Mouse (Mus musculus): Measurements from ENCODE around the gene Tm9sf4. TPM values are rescaled to one million over a fixed set of nuclear protein-coding genes. Genes with fewer than 3 reads are reported as not detected.

Tm9sf4 gene
- total RNA-seq, 2 experiments from 2014 or later: 101 to 106 TPM

- DNase-seq (ENCODE audit: low spot score in 2 of 2): no peak
Measured at GRCm38 (mm10) chr2:153256604-153257003, 95.5 kb downstream of the Tm9sf4 start.

GRCm38 (mm10) chr2:153259030-153259863 lies 98.1 kb downstream of the Tm9sf4 start:
- no peak for DNase-seq (ENCODE audit: low spot score in 2 of 2)

Other genes with a start within 250 kb of the Tm9sf4 start
- gene Mylk2, start 250.0 kb upstream of the Tm9sf4 start, total RNA-seq (2021): 1 to 10 TPM in 1 of 2 experiments, under 1 TPM in 1; 0.50 to 2.9 TPM
- gene Foxs1, start 228.1 kb upstream of the Tm9sf4 start, total RNA-seq (2021): 1 to 10 TPM; 4.7 to 4.9 TPM
- 1 to 10 TPM; 3.2 to 6.0 TPM for gene Dusp15, start 209.6 kb upstream of the Tm9sf4 start, total RNA-seq (2021)
- under 1 TPM in 1 of 2 experiments, not detected in 1; 0.42 TPM for gene Ttll9, start 198.8 kb upstream of the Tm9sf4 start, total RNA-seq (2021)
- gene Pdrg1, start 145.9 kb upstream of the Tm9sf4 start, total RNA-seq (2021): 100 to 1,000 TPM in 1 of 2 experiments, 10 to 100 TPM in 1; 93.8 to 103 TPM
- 1 to 10 TPM; 3.0 to 3.2 TPM for gene Xkr7, start 129.5 kb upstream of the Tm9sf4 start, total RNA-seq (2021)
- gene Ccm2l, start 95.3 kb upstream of the Tm9sf4 start, total RNA-seq (2021): 10 to 100 TPM; 20.7 to 22.8 TPM
- gene Hck, start 52.8 kb upstream of the Tm9sf4 start, total RNA-seq (2021): 1 to 10 TPM; 3.9 to 4.3 TPM
- gene Tspyl3, start 64.1 kb downstream of the Tm9sf4 start, total RNA-seq (2021): 1 to 10 TPM; 8.6 to 8.8 TPM
- gene Plagl2, start 80.1 kb downstream of the Tm9sf4 start, total RNA-seq (2021): 10 to 100 TPM; 19.1 to 20.3 TPM
- gene Pofut1, start 80.2 kb downstream of the Tm9sf4 start, total RNA-seq (2021): 10 to 100 TPM; 47.3 to 48.8 TPM
- 10 to 100 TPM; 28.0 to 29.2 TPM for gene Kif3b, start 130.1 kb downstream of the Tm9sf4 start, total RNA-seq (2021)
- gene Asxl1, start 184.5 kb downstream of the Tm9sf4 start, total RNA-seq (2021): 10 to 100 TPM; 51.3 to 53.2 TPM